Mouse (Mus musculus): ENCODE results near the gene Efnb3. TPM values are rescaled to one million over a fixed set of nuclear protein-coding genes. Genes with fewer than 3 reads are reported as not detected.

Efnb3 gene
- polyA plus RNA-seq, 1 experiment: 0.84 TPM

GRCm38 (mm10) chr11:69527098-69528030, 32.6 kb downstream of the Efnb3 start:
- Histone ChIP-seq H3K27ac (ENCODE audit: insufficient read depth, low read depth, low read length) (no peak overlapping the region), H3K4me1 (ENCODE audit: control insufficient read depth, insufficient read depth, low read length) (no peaks in the 10 kb centered on the region), H3K27me3 (replicated peaks; ENCODE audit: control insufficient read depth, insufficient read depth, low read length) (no peaks in the 10 kb centered on the region), H3K36me3 (ENCODE audit: control insufficient read depth, insufficient read depth, low read length) (no peaks in the 10 kb centered on the region), H3K4me3 (ENCODE audit: insufficient read depth, low read depth, low read length) (no peak overlapping the region)
- 28% methylated on average over 30 of the region's 30 CpGs for WGBS
- no peak for DNase-seq
- TF ChIP-seq POLR2A (IDR thresholded peaks at IDR 0.05; ENCODE audit: low read depth, low read length): no peak
- TF ChIP-seq CTCF (conservative IDR thresholded peaks at IDR 0.05; ENCODE audit: insufficient read depth, insufficient read length, low read depth, low read length): no peak

DNA sequence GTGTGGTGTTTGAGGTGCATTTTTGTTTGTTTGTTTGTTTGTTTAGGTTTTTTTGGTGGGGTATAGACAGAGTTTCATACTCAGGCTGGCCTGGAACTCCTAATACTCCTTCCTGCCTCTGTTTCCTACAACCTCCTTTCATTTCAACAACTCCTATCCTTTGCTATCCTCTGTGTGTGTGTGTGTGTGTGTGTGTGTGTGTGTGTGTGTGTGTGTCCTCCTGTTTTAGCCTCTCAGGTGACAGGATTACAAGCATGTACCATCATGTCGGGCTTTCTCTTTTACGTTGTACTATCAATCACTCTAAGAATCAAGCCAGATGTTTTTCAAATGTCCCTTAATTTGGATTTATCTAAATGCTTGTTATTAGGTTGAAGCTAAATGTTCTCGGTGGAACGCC, 33.4 kb downstream of the Efnb3 start:
- H3K27ac ChIP-seq (ENCODE audit: insufficient read depth, low read depth, low read length): no peak overlapping the region
- TF ChIP-seq CTCF (conservative IDR thresholded peaks at IDR 0.05; ENCODE audit: insufficient read depth, insufficient read length, low read depth, low read length) (no peak), POLR2A (IDR thresholded peaks at IDR 0.05; ENCODE audit: low read depth, low read length) (no peak)
- no peaks in the 10 kb centered on the region for H3K4me1 ChIP-seq (ENCODE audit: control insufficient read depth, insufficient read depth, low read length)
- H3K4me3 ChIP-seq (ENCODE audit: insufficient read depth, low read depth, low read length): no peak overlapping the region
- DNase-seq: no peak
- 48% methylated on average over 4 of the region's 4 CpGs for WGBS
- no peaks in the 10 kb centered on the region for H3K27me3 ChIP-seq (replicated peaks; ENCODE audit: control insufficient read depth, insufficient read depth, low read length)
- H3K36me3 ChIP-seq (ENCODE audit: control insufficient read depth, insufficient read depth, low read length): no peaks in the 10 kb centered on the region

DNA sequence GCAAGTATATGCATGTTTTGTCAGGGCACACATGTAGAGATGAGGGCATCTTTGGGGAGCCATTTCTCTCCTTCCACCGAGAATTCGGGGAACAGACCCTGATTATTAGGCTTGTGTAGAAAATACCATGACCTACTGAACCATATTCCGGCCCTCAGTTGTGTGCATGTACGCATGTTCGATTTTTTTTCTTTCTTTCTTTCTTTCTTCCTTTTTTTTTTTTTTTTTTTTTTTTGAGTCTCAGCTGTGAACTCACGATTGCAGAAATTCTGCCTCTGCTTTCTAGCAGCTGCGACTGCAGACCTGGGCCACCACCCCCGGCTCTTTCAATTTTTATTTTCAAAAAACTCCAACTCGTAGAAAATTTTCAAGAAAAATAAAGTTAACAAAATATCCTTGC, 34.3 kb downstream of the Efnb3 start:
- Histone ChIP-seq H3K4me3 (ENCODE audit: insufficient read depth, low read depth, low read length) (no peak overlapping the region), H3K27me3 (replicated peaks; ENCODE audit: control insufficient read depth, insufficient read depth, low read length) (no peaks in the 10 kb centered on the region), H3K27ac (ENCODE audit: insufficient read depth, low read depth, low read length) (no peak overlapping the region), H3K4me1 (ENCODE audit: control insufficient read depth, insufficient read depth, low read length) (no peaks in the 10 kb centered on the region), H3K36me3 (ENCODE audit: control insufficient read depth, insufficient read depth, low read length) (no peaks in the 10 kb centered on the region)
- WGBS: 92% methylated on average over 9 of the region's 9 CpGs
- DNase-seq: no peak
- TF ChIP-seq POLR2A (IDR thresholded peaks at IDR 0.05; ENCODE audit: low read depth, low read length) (no peak), CTCF (conservative IDR thresholded peaks at IDR 0.05; ENCODE audit: insufficient read depth, insufficient read length, low read depth, low read length) (no peak)

DNA sequence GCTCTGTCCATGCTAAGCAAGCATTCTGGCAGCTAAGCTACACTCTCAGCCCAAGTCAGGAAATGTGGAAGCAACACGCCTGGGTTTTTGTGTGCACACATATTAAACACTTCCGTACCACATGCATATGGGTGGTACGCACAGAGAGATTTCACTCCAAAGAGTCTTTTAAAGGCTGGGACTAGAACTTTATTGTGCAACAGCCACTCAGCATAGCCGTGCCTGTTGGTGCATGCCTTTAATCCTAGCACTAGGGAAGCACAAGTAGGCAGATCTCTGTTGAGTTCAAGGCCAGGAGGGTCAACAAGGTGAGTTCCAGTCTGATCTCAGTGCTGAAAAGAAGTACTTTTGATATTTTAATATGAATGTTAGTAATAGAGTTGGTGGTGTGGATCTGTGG, 36.4 kb downstream of the Efnb3 start:
- no peak overlapping the region for H3K27ac ChIP-seq (ENCODE audit: insufficient read depth, low read depth, low read length)
- H3K4me3 ChIP-seq (ENCODE audit: insufficient read depth, low read depth, low read length): no peak overlapping the region
- no peaks in the 10 kb centered on the region for H3K27me3 ChIP-seq (replicated peaks; ENCODE audit: control insufficient read depth, insufficient read depth, low read length)
- no peak for DNase-seq
- 91% methylated on average over 4 of the region's 4 CpGs for WGBS
- TF ChIP-seq POLR2A (IDR thresholded peaks at IDR 0.05; ENCODE audit: low read depth, low read length) (no peak), CTCF (conservative IDR thresholded peaks at IDR 0.05; ENCODE audit: insufficient read depth, insufficient read length, low read depth, low read length) (no peak)
- no peaks in the 10 kb centered on the region for H3K36me3 ChIP-seq (ENCODE audit: control insufficient read depth, insufficient read depth, low read length)
- no peaks in the 10 kb centered on the region for H3K4me1 ChIP-seq (ENCODE audit: control insufficient read depth, insufficient read depth, low read length)

- no peaks in the 10 kb centered on the region for H3K4me1 ChIP-seq (ENCODE audit: control insufficient read depth, insufficient read depth, low read length)
- WGBS: 82% methylated on average over 9 of the region's 9 CpGs
- H3K27me3 ChIP-seq (replicated peaks; ENCODE audit: control insufficient read depth, insufficient read depth, low read length): no peaks in the 10 kb centered on the region
- no peak overlapping the region for H3K4me3 ChIP-seq (ENCODE audit: insufficient read depth, low read depth, low read length)
- no peak for DNase-seq
- H3K27ac ChIP-seq (ENCODE audit: insufficient read depth, low read depth, low read length): no peak overlapping the region
- TF ChIP-seq CTCF (conservative IDR thresholded peaks at IDR 0.05; ENCODE audit: insufficient read depth, insufficient read length, low read depth, low read length) (no peak), POLR2A (IDR thresholded peaks at IDR 0.05; ENCODE audit: low read depth, low read length) (no peak)
- H3K36me3 ChIP-seq (ENCODE audit: control insufficient read depth, insufficient read depth, low read length): no peaks in the 10 kb centered on the region
Observed at GRCm38 (mm10) chr11:69521526-69522149, 38.4 kb downstream of the Efnb3 start.

GRCm38 (mm10) chr11:69519976-69520375, 40.0 kb downstream of the Efnb3 start:
- WGBS: 57% methylated on average over 4 of the region's 4 CpGs
- Histone ChIP-seq H3K36me3 (ENCODE audit: control insufficient read depth, insufficient read depth, low read length) (no peaks in the 10 kb centered on the region), H3K4me1 (ENCODE audit: control insufficient read depth, insufficient read depth, low read length) (no peaks in the 10 kb centered on the region), H3K27me3 (replicated peaks; ENCODE audit: control insufficient read depth, insufficient read depth, low read length) (no peaks in the 10 kb centered on the region), H3K4me3 (ENCODE audit: insufficient read depth, low read depth, low read length) (no peak overlapping the region), H3K27ac (ENCODE audit: insufficient read depth, low read depth, low read length) (no peak overlapping the region)
- TF ChIP-seq POLR2A (IDR thresholded peaks at IDR 0.05; ENCODE audit: low read depth, low read length) (no peak), CTCF (conservative IDR thresholded peaks at IDR 0.05; ENCODE audit: insufficient read depth, insufficient read length, low read depth, low read length) (no peak)
- DNase-seq: no peak

DNA sequence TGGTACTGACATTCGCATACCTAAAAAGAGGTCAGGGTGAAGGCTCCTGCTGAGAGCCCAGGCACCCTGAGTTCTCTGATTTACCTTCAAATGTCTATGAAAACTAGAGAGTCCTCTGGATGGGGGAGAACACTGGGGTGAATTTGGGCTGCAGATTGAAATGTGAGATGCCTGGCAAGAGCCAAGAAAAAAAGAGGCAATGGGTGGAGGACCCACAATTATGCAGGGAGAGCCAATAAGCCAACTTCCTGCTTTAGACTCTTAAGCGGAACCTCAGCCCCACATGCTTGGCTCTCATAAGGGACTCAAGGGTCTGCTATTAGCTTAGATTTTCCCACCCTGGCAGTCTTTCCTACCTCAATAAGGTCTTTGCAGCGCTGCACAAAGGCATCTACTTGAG, 43.3 kb downstream of the Efnb3 start:
- DNase-seq: no peak
- H3K27me3 ChIP-seq (replicated peaks; ENCODE audit: control insufficient read depth, insufficient read depth, low read length): no peaks in the 10 kb centered on the region
- 79% methylated on average over 3 of the region's 3 CpGs for WGBS
- H3K4me1 ChIP-seq (ENCODE audit: control insufficient read depth, insufficient read depth, low read length): no peaks in the 10 kb centered on the region
- no peak overlapping the region for H3K4me3 ChIP-seq (ENCODE audit: insufficient read depth, low read depth, low read length)
- no peak overlapping the region for H3K27ac ChIP-seq (ENCODE audit: insufficient read depth, low read depth, low read length)
- TF ChIP-seq CTCF (conservative IDR thresholded peaks at IDR 0.05; ENCODE audit: insufficient read depth, insufficient read length, low read depth, low read length) (no peak), POLR2A (IDR thresholded peaks at IDR 0.05; ENCODE audit: low read depth, low read length) (no peak)
- no peaks in the 10 kb centered on the region for H3K36me3 ChIP-seq (ENCODE audit: control insufficient read depth, insufficient read depth, low read length)

Measured in kidney, adult 2 months (tissue).